Mouse (Mus musculus): ENCODE measurements around the gene Zfp790.

The Zfp790 gene

DNA sequence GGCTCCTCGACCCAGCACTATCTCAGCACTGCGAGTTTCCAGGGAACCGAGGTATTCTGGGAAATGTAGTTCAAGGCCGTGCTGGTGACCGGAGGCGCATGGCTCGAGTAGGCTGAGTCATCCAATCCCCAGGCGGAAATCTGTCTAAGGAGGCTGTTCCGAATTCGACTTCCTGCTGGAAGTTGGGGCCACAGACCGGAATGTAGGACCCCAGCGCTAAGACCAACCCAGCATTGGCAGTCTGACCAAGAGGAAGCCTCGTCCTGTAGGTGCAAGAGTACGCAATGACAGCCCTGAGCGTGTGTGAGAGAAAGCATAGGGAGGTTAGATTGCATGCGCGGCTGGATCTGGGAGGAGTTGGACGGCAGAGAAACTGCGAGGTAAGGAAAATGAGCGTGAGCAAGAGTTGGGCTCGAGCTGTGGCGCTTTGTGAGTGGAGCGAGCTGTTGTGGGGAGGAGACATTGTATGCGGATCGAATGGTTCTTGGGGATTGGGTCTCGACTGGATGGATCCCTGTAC lies at the start of gene Zfp790:
Gene Zfp790 (plus strand): TSS at position 205 of the 520 bp plus-strand sequence.
- DNase-seq (ENCODE audit: low read depth in 1 of 2, low spot score in 2 of 2): peak; percentile 56 to 69

DNA sequence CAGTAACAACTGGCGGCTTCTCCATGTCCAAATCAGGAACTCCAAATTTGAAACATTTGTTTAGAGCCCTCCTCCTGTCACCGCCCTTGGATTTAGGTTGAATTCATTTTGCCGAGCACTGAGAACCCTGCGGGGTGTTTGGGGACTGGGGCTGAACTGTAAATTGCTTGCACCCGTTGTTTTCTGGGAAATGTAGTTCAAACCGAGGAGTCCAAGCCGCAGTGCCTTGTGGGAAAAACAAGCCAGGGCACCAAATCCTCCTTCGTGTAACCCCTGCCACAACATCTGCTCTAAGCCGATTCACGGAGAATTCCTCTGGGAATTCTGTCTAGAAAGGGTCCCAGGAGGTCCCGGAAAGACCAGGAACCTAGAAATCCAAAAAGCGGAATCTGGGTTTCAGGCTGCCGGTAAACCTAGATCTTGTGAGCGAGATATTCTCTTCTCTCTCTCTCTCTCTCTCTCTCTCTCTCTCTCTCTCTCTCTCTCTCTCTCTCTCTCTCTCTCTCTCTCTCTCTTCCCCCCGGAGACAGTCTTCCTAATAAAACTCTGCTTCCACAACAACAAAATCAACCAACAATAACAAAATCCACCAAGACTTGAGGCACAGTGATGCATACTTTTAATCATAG lies 48.7 kb upstream of the Zfp790 start:
- DNase-seq (ENCODE audit: low read depth in 1 of 2, low spot score in 2 of 2): peak in 1 of 2 experiments; percentile 20

DNA sequence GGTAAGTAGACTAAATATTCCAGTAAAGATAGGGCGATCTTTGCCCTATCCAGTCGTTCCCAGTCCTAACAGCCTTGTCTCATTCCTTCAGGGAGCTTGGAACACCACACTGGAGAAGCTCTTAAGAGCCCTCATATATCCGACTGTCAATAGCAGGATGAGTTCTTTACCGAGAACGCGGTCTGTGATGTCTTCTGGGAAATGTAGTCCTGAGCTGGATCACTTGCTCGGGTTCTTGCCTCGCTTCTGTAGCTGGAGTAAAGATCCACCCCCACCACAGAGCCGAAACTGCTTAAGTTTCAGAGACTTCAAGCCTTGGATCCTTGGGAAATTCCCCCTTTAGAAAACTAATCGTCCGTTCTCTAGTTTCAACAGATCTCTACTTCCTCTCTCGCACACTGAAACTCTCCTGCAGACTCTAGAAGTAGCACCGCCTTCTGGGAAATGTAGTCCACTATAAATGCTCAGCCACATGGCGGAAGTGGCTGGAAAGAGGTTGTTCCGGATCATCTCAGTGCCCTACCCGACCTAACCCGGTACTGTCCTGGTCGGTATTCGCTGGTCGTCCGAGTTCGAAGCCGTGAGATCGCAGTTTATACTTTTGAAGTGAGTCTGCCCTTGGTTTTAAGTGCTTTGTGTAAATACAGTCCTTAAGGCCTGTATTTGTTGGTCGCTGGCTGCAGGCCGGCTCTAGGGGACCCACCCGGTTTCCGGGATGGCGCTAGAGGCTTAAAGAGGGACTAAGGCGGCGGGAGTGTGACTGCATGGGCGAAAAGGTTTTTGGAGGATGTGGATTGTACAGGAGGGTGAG lies 47.6 kb upstream of the Zfp790 start, which contains the start of gene Zfp84:
Gene Zfp84 (plus strand): TSS at position 463 of the 811 bp plus-strand sequence.
- DNase-seq (ENCODE audit: low read depth in 1 of 2, low spot score in 2 of 2): peak; percentile 71 to 81

DNA sequence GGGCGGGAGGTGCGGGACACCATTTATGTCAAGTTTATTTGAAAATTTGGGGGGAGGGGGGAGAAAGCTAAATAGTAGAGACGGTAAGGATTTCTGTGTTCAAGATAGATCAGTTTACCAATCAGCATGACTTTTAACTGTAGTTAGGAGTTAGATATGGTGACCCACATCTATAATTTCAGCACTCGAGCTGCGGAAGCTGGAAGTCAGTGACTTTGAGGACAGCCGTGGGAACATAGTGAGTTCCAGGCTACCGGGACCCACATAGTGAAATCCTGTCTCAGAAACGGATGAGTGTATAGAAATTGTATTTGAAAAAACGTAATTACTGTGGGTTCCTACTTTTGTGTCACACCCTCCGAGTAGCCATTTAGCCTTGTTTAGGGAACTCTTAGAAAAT lies 46.9 kb upstream of the Zfp790 start:
- no peak for DNase-seq (ENCODE audit: low read depth in 1 of 2, low spot score in 2 of 2)

DNA sequence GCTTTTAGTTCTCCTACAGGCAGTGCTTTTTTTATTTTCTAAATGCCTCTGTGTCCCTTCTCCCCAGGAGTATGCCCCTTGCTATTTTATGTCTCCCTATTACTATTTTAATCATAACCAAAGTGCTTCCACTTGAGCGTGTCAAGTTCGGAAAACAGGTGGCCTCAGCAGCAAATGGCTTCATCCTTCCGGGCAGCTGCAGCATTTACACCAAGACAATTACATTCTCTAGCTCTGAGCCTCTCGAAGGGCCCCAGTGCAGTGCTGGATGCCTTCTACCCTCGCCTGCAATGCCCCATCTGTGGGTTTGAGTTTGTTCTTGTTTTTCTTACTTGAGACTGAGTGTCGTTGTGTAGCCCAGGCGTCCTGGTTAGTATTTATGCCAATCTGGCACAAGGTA lies 42.4 kb upstream of the Zfp790 start:
- no peak for DNase-seq (ENCODE audit: low read depth in 1 of 2, low spot score in 2 of 2)

DNA sequence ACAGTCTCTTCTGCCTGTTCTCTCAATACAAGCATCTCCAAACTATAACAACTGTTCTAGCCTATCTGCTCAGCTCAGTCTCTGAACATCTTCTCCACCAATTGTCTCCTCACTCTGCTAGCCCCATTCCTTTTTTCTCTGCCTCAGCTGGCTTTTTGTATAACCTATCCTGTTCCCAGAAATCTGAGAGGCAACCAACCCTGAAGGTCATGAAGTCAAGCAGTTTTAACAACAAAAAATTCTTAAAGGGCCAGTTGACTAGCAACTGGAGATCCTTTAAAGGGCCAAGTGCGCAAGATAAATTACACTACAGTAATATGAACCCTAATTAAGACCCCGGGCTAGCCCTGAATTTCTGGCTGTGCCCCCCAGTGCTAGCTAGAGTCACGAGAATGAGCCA lies 41.5 kb upstream of the Zfp790 start:
- DNase-seq (ENCODE audit: low read depth in 1 of 2, low spot score in 2 of 2): no peak

DNA sequence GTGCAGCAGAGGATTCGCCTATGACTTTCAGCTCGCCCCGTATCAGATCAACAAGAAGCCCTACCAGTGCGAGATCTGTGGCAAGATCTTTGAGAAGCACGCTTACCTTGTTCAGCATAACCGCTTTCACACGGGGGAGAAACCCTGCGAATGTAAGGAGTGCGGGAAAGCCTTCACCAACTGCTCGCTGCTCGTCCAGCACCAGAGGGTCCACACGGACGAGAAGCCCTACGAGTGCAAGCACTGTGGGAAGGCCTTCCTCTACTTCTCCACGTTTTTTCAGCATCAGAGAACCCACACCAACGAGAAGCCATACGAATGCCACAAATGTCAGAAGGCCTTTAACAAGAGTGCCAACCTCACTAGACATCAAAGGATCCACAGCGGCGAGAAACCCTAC lies 39.3 kb upstream of the Zfp790 start:
- DNase-seq (ENCODE audit: low read depth in 1 of 2, low spot score in 2 of 2): no peak

DNA sequence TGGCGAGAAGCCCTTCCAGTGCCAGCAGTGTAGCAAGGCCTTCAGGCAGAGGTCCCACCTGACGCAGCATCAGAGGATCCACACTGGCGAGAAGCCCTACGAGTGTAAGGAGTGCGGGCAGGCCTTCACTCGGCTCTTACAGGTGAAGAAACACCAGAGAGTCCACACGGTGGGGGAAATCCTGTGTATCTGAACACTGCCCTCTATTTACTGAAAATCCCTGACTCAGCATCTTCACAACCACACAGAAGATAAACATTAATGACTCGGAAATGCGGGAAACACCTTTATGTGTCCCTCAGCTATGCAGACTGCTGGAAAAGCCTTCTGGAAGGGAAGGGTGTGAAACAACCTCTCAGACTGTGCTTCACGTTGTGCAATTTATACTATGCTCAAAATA lies 38.5 kb upstream of the Zfp790 start:
- DNase-seq (ENCODE audit: low read depth in 1 of 2, low spot score in 2 of 2): no peak

DNA sequence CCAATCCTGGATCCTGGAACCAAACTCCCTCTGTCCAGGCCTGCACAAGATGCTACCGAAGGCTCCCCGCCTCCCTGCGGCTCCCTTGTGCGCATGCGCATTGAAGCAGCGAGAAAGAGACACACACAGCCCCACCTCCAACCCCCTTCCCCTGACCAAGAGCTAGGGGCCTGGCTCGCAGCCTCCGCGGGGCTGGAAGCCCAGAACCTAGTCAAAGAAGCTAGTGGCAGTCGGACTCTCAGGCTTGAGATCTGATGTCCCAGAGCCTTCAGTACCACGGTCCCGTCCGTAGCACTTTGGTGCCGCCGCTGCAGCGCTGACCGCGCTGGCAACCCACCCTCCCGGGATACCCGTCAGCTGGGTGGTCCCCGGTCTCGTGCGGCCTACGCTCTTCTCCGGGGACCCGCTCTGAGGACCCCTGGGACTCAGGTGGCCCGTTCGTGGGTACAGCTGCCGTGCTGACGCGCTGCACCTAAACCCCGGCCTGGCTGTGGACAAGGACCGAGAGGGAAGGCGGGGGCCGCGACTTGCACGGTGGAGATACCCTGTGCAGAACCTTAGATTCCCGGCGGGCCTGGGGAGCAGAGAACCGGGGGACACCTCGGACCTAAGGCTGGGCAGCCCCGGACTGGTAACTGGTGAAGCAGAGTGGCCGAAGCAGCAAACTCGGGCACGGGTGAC lies 31.9 kb upstream of the Zfp790 start, which contains the start of gene Zfp30:
Gene Zfp30 (plus strand): TSS at position 128 of the 681 bp plus-strand sequence.
- peak in 1 of 2 experiments; percentile 17 for DNase-seq (ENCODE audit: low read depth in 1 of 2, low spot score in 2 of 2)

DNA sequence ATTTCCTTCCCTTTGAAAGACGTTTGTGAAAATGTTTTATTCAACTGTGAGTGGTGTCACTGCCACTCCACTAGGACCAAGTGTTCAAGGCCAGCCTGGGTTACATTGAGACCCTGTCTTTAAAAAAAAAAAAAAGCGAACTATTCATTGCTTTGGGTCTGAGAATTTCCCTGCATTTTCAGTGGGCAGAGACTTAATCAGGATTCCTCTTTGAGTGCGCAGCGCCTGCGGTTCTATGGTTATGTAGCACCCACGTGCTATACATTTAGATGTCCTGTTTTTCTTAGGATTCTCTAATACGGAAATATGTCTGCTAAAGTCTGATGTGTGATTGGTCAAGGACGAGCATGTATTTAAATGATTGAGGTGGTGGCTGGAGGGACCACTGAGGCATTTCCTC lies 30.9 kb upstream of the Zfp790 start:
- no peak for DNase-seq (ENCODE audit: low read depth in 1 of 2, low spot score in 2 of 2)

DNA sequence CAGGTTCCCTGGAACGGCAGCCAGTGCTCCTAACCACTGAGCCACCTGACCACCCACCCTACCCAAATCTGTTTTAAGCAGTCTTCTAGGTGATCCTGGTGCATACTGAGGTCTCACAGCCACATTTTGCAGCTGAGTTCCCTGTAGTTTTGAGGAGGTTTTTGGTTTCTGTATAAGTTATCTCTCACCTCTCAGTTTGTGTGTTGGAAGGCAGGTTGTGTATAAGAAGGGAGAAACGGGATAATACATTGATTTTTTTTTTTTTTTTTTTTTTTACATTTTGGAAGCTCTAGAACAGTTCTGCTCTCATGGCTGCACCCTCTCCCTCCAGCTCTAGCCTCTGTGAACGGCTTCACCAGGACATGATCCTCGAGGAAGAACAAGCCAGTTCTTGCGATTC lies 30.0 kb upstream of the Zfp790 start:
- no peak for DNase-seq (ENCODE audit: low read depth in 1 of 2, low spot score in 2 of 2)

DNA sequence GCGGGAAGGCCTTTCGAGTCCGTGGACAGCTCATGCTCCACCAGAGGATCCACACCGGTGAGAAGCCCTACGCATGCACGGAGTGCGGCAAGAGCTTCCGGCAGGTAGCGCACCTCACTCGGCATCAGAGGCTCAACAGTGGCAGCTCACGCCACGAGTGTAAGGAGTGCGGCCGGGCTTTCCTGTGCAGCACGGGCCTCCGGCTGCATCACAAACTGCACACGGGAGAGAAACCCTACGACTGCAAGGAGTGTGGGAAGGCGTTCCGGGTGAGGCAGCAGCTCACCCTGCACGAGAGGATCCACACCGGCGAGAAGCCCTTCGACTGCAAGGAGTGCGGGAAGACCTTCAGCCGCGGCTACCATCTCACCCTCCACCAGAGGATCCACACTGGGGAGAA lies 23.0 kb upstream of the Zfp790 start:
- DNase-seq (ENCODE audit: low read depth in 1 of 2, low spot score in 2 of 2): no peak

DNA sequence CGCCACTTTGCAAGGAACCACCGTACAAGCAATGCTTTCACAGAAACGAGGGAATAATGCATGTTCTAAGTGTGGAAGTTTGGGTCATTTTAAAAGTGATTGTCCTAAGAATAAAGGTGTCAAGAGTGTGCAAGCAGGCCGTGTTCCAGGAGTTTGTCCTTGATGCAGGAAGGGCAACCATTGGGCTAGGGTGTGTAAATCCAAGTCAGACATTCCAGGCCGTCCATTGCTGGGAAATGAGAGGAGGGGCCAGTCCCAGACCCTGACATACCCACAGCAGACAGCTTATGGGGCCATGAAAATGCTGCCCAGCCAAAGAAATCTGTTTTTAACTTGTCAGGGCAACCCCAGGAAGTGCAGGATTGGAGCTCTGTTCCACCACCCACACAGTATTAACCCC lies 8.9 kb upstream of the Zfp790 start:
- no peak for DNase-seq (ENCODE audit: low read depth in 1 of 2, low spot score in 2 of 2)

DNA sequence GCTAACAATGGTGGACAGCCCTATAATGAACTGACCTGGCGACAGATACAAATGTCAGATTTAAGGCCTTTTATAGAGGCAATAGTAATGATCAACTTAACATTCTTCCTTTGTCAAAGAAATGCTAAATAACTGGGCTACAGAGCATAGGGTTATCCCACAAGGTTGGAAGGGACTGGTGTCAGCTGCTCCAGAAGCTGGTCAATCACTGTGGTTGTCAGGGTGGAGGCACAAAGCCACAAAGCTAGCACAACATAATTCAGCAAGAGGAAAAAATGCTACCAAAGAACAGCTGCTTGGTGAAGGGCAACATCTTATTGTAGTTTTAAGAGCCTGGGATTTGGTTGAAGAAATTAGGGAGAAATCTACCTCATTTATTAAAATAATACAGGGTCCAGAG lies 3.7 kb upstream of the Zfp790 start:
- no peak for DNase-seq (ENCODE audit: low read depth in 1 of 2, low spot score in 2 of 2)

DNA sequence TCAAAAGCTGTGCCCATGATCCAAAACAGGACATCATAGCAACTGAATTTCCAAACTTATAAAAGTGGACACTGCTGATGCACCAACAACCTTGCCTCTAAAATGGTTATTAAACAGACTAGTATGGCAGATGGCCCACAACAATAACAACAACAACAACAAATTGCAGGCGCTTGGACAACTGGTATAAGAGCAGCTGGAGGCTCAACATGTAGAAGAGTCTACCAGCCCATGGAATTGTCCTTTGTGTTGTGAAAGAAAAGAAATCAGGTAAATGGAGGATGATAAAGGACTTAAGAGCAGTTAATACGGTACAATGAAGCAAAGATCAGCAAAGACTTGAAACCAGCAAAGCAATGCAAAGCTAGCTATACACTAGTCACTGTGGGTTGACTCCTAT lies 1.5 kb upstream of the Zfp790 start:
- no peak for DNase-seq (ENCODE audit: low read depth in 1 of 2, low spot score in 2 of 2)

DNA sequence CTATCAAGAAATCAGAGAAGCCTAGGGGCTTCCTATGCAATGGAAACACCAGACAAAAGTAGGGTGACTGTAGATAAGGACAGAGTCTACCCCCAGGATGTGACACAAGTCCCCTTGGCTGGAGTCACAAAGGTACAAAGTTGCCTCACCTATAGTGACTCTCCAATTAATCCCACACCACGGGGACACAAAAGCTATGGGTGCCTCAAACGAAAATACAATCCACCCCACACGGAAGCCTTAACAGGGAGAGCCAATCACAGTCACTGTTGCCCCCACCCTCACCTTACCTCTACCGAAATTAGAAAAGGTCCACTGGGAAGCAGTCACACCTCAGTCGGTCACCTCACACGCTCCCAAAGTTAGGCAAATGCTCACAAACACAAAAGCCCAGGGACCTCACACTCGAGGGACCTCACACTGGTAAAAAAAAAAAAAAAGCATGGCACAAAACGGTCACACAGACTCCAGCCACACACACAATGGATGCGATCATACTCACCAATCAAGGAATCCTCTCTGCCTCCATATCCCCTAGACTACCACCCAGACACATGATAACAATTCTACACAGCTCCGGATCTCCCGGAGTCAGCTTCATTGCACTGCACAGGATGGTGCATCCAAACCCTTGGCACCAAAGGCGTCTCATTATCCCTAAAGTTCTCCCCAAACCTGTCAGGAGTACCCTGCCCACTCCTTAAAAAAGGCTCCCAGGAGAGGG lies 691 bp upstream of the Zfp790 start:
- DNase-seq (ENCODE audit: low read depth in 1 of 2, low spot score in 2 of 2): no peak

DNA sequence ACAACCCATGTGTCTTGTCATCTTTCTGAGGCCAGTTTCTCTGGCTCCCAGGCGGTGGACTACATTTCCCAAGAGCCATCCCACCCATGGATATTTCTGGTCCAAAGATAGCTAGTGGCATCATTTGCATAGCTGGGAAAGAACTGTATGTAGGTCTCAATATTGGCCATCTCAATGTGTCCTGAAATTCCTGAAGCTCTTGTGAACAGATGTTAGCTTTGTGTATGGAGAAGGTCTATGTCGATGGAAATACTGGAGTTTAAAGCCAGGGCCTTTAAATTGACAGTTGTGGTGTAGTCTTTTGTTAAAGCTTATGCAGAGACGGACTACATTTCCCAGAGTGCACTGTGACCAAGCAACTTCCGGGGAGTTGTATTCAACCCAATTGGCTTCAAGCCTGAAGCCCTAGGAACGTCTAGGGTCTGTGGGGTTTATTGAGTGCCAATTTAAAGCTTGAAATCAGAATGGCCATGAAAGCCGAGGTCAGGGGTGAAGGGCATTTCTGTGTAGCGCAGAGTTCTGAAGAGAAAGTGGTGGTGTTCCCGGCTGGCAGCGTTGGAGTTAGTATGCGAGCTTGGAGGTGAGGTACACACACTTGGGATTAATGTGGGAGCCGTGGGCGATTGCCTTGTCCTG lies 2.8 kb downstream of the Zfp790 start:
- DNase-seq (ENCODE audit: low read depth in 1 of 2, low spot score in 2 of 2): peak; percentile 19 to 24

DNA sequence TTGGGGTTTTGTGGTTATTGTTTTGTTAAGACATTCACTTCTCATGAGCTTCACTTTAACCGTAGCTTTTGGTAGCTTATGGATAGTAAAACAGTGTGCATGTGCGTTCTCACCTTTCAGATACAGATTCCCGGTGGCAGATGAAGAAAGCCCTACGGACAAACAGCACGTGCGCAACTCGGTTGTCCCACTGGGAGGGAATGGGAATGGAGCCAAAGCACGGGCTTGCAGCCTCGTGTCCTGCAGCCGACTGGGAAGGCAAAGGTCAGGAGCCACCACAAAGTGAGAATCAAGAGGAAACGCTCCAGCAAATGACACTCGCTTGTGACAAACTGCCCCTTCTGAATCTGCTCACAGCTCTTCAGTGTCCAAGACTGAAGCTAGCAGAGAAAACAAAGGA lies 12.1 kb downstream of the Zfp790 start:
- DNase-seq (ENCODE audit: low read depth in 1 of 2, low spot score in 2 of 2): no peak

DNA sequence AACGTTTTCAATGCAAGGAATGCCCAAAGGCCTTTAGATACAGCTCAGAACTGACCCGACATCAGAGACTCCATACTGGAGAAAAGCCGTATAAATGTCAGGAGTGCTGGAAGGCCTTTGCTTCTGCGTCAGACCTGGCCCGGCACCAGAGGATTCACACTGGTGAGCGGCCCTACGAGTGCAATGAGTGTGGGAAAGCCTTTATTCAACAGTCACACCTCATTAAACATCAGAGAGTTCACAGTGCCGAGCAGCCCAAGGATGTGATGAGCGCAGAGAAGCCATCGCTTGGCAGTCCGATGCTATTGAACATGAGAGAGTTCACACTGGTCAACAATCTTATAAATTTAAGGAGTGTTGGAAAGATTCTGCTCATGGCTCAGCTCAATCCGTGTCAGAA lies 13.9 kb downstream of the Zfp790 start:
- DNase-seq (ENCODE audit: low read depth in 1 of 2, low spot score in 2 of 2): no peak

DNA sequence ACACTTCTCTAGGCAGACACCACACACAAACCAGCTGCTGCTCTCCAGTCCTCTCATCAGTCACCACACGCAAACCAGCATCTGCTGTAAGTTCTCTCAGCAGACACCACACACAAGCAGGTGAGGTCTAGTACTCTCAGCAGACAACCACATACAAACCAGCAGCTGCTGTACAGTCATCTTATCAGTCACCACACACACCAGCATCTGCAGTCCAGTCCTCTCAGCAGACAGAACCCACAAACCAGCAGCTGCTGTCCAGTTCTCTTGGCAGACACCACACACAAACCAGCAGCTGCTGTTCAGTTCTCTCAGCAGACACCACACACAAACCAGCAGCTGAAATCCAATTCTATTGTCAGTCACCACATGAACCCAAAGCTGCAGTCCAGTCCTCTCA lies 20.9 kb downstream of the Zfp790 start:
- no peak for DNase-seq (ENCODE audit: low read depth in 1 of 2, low spot score in 2 of 2)

DNA sequence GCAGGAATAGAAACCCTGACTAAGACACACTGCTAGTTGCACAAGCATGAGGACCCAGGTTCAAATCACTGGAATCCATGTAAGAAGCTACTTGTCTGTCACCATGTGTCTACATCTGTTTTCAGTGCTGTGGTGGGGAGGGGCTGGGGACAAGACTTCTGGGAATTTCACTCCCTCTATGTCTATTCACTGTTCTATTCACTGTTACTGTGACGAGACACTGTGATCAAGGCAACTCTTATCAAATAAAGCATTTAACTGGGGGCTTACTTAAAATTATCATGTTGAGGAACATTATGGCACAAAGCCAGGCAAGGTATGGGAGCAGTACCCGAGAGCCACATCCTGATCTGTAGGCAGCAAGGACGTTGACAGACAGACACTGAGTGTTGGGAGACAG lies 23.3 kb downstream of the Zfp790 start:
- DNase-seq (ENCODE audit: low read depth in 1 of 2, low spot score in 2 of 2): no peak
